Mouse (Mus musculus) cerebellum, postnatal 10 days (tissue): Measurements from ENCODE around the gene Retreg3.
A peak's percentile ranks its signal among the peaks of the same experiment; 100 is the strongest.

ENCODE experiments used
- DNase-seq, 2 experiments: peaks; one replicate each; pipeline ENCODE4 v3.0.0; 2021; ENCODE audit warnings: mixed read lengths in 2 of 2

The Retreg3 gene

DNA sequence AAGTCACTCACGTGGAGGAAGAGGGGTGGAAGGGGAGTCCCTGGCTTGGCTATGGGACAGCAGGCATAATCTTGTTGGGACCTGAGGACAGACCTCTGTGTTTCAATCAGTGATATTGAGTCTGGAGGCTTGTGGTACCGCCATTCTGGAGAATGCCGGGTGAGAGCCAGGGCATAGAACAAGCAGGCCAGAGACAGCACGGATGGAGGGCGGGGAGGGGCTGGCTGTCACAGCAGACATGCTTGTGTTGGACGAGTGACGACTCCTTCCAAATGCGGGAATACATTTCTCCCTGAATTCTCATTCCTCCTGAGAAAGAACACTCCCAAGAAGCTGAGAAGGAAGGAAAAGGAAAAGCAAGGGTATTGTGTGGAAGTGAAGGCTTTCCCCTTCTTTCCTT, 68.1 kb downstream of the Retreg3 start:
- DNase-seq, result peak; percentile 58 to 69

DNA sequence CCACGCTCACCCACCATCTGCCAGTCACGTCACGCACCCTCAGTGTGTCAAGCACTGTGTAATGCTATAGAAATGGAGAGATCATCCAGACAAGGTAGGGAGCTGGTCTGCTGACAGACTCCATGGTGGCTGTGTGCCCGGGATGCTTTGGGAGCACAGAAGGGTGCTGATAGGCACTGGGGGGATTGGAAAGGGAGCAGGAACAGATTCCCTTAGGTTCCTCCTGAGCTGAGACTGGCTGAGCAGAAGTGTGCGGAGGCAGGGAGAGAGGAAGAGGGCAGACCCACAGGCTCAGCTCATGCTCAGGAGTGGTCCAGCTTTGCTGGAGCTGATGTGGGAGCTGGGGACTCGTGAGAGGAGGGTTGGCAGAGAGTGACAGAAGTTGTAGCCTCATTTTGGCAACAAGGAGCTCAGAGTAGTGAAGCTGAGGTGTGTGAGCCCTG, 68.6 kb downstream of the Retreg3 start:
- DNase-seq, result peak; percentile 73

DNA sequence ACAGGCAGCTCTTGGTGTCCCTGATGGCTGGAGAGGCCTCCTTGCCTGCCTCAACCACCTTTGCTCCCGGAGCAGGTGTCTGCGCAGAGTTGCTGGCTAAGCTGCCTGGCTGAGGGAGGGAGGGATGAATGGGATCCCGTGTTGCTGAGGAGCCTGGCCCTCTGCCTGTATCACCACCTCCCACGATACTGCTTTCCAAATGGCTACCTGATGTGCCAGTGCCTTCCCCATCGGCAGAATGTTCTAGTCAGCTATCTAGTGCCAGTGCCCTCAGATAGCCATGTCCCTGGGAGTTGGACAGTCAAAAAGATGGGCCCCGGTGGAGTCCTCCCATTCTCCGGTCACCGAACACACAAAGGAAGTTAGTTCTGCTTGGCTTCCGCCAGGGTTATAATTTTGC, 69.3 kb downstream of the Retreg3 start:
- peak; percentile 73 to 78 for DNase-seq

DNA sequence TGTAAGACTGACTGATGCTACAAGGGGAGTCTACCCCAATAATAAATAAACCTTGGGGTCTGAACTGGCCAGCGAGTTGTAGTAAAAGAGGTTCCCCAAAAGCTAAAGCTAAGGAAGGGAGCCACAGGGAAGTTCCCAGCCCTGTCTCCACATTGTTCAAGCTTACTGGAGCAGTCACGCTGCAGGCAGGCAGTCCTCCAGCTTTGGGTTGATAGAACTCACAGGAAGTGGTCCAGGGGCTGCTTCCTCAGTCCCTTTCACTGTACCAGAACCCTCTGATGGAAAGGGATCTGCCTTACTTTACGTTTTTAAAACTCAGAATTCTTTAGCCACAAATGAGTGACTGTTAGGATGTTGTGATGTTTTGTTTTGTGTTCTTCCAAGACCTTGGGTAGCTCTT, 72.2 kb downstream of the Retreg3 start:
- no peak for DNase-seq

DNA sequence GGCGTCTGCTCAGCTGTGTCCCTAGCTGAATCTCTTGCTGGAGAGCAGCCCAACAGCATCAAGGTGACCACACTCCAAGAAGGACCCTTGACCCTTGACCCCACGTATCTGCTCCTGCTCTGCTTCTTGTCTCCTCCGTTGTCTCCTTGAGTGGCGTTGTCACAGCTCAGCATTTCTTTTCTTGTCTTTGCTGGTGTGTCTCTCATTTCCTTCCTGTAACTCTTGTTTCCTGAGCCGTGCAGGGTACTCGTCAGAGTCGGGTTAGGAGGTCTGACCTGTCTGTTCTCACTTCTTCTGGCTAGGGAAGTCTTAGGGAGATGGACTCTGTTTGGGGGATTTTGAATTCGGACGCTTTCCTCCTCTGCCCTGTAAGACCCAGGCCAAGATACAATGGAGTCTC, 73.3 kb downstream of the Retreg3 start:
- peak in 1 of 2 experiments; percentile 48 for DNase-seq
